Mouse (Mus musculus) olfactory bulb, adult 2 months (tissue): Measurements from ENCODE around the gene Igtp. TPM values are rescaled to one million over a fixed set of nuclear protein-coding genes. Genes with fewer than 3 reads are reported as not detected.
"Not testable (repeated sequence)": the region's sequence is repeated elsewhere in the genome, so short reads cannot be mapped to it uniquely, and the experiment has no call there.

Source experiments
- H3K27ac ChIP-seq: fragments of 200-500 bp; 2 replicates; pipeline ENCODE4 v1.5.1; 2012; ENCODE audit warnings: low read depth, low read length; ENCODE audit not compliant: insufficient read depth
- H3K4me1 ChIP-seq: fragments of 200-500 bp; 2 replicates; pipeline ENCODE4 v1.6.1; 2012; ENCODE audit warnings: low read length; ENCODE audit not compliant: control insufficient read depth, insufficient read depth
- H3K4me3 ChIP-seq: fragments of 200-500 bp; 2 replicates; pipeline ENCODE4 v1.5.1; 2012; ENCODE audit warnings: mild to moderate bottlenecking, low read depth, low read length, moderate library complexity; ENCODE audit not compliant: insufficient read depth
- CTCF ChIP-seq: fragments of 200-500 bp; IDR thresholded peaks from 2 replicates; pipeline ENCODE4 v1.5.1; 2012; ENCODE audit warnings: low read depth, mild to moderate bottlenecking, low read length, moderate library complexity; ENCODE audit not compliant: insufficient read depth
- POLR2A ChIP-seq: fragments of 200-500 bp; IDR thresholded peaks from 2 replicates; pipeline ENCODE4 v1.6.1; 2012; ENCODE audit warnings: mild to moderate bottlenecking, low read depth, low read length, moderate library complexity; ENCODE audit not compliant: insufficient read depth
- WGBS: fragments of 180-500 bp; shearing (Covaris S2); methylation state at CpG from one replicate; pipeline ENCODE4 v1.1.7; 2018; 5-methylcytosine and 5-hydroxymethylcytosine counted together
- polyA plus RNA-seq: library from polyadenylated mRNA; stranded (reverse); fragments of >200 nt; gene quantifications from 2 replicates; pipeline ENCODE4 v1.2.4, GENCODE M21; 2012; ENCODE audit warnings: low replicate concordance; ENCODE audit not compliant: missing spikeins, insufficient read depth, insufficient read length

Igtp gene
- polyA plus RNA-seq, 1 experiment, result not detected

GRCm38 (mm10) chr11:58225655-58226054 is 26.3 kb downstream of the Igtp start:
- 15% methylated on average over 5 of the region's 5 CpGs for WGBS

GRCm38 (mm10) chr11:58226425-58226824 is 27.1 kb downstream of the Igtp start:
- Histone ChIP-seq H3K27ac (no peak overlapping the region), H3K4me3 (no peak overlapping the region), H3K4me1 (no peaks in the 10 kb centered on the region)
- TF ChIP-seq POLR2A (no peak), CTCF (no peak)

More at GRCm38 (mm10) chr11:58225655-58226054, 26.3 kb downstream of the Igtp start:
- TF ChIP-seq POLR2A (no peak), CTCF (peak; percentile 70)
- Histone ChIP-seq H3K4me3 (no peak overlapping the region), H3K27ac (no peak overlapping the region), H3K4me1 (no peaks in the 10 kb centered on the region)

GRCm38 (mm10) chr11:58228021-58228420 is 28.7 kb downstream of the Igtp start:
- H3K4me3 ChIP-seq, H3K27ac ChIP-seq, H3K4me1 ChIP-seq: not testable (repeated sequence)
- 93% methylated on average over 2 of the region's 2 CpGs for WGBS

GRCm38 (mm10) chr11:58230396-58230910 is 31.1 kb downstream of the Igtp start:
- Histone ChIP-seq H3K27ac (no peak overlapping the region), H3K4me1 (no peaks in the 10 kb centered on the region), H3K4me3 (no peak overlapping the region)
- TF ChIP-seq POLR2A, result no peak
- no peak for TF ChIP-seq CTCF
- 71% methylated on average over 16 of the region's 16 CpGs for WGBS

- TF ChIP-seq POLR2A (no peak), CTCF (no peak)
- no peak overlapping the region for H3K27ac ChIP-seq
- WGBS, result 91% methylated on average over 8 of the region's 8 CpGs
- H3K4me1 ChIP-seq, result no peaks in the 10 kb centered on the region
- H3K4me3 ChIP-seq, result no peak overlapping the region
These were observed 31.8 kb downstream of the Igtp start for GRCm38 (mm10) chr11:58231156-58231555.

- not testable (repeated sequence) for H3K27ac ChIP-seq, H3K4me1 ChIP-seq, H3K4me3 ChIP-seq
- 73% methylated on average over 3 of the region's 3 CpGs for WGBS
These were observed 35.2 kb downstream of the Igtp start for GRCm38 (mm10) chr11:58234551-58234950.

GRCm38 (mm10) chr11:58235152-58235551 is 35.8 kb downstream of the Igtp start:
- TF ChIP-seq CTCF (no peak), POLR2A (no peak)
- WGBS, result 24% methylated on average over 6 of the region's 6 CpGs
- Histone ChIP-seq H3K4me1 (peaks cover 6% of the 10 kb centered on the region), H3K4me3 (no peak overlapping the region), H3K27ac (no peak overlapping the region)

- Histone ChIP-seq H3K4me1 (peaks cover 6% of the 10 kb centered on the region), H3K27ac (no peak overlapping the region), H3K4me3 (no peak overlapping the region)
- WGBS, result 5% methylated on average over 37 of the region's 37 CpGs
- TF ChIP-seq POLR2A (no peak), CTCF (no peak)
These were observed 39.8 kb downstream of the Igtp start for GRCm38 (mm10) chr11:58238840-58239791.

- no peak for TF ChIP-seq POLR2A
- no peak for TF ChIP-seq CTCF
- Histone ChIP-seq H3K4me1 (peaks cover 5% of the 10 kb centered on the region; the same call in 1 of the 2 replicates), H3K4me3 (no peak overlapping the region), H3K27ac (no peak overlapping the region)
- WGBS, result 42% methylated on average over 4 of the region's 4 CpGs
These were observed 47.9 kb downstream of the Igtp start for GRCm38 (mm10) chr11:58247294-58247693.

- 35% methylated on average over 7 of the region's 7 CpGs for WGBS
- H3K27ac ChIP-seq, result no peak overlapping the region
- H3K4me1 ChIP-seq, result peaks cover 5% of the 10 kb centered on the region; the same call in 1 of the 2 replicates
- TF ChIP-seq CTCF (no peak), POLR2A (no peak)
- no peak overlapping the region for H3K4me3 ChIP-seq
These were observed 50.0 kb downstream of the Igtp start for GRCm38 (mm10) chr11:58249203-58249981.
